Mouse (Mus musculus) kidney, postnatal 25 days (tissue): ENCODE measurements around the gene Myo15.
"Not testable (repeated sequence)": the region's sequence is repeated elsewhere in the genome, so short reads cannot be mapped to it uniquely, and the experiment has no call there.

ENCODE experiments used
- DNase-seq, 2 experiments: peaks; one replicate each; pipeline ENCODE4 v3.0.0; 2021; ENCODE audit warnings: mixed read lengths in 2 of 2

Gene Myo15

GRCm38 (mm10) chr11:60508950-60509349 lies 39.8 kb downstream of the Myo15 start:
- DNase-seq, result peak in 1 of 2 experiments; percentile 34

- no peak for DNase-seq
Measured at GRCm38 (mm10) chr11:60509500-60509899, 40.4 kb downstream of the Myo15 start.

- no peak for DNase-seq
Measured at GRCm38 (mm10) chr11:60511893-60512292, 42.8 kb downstream of the Myo15 start.

- no peak for DNase-seq
Measured at GRCm38 (mm10) chr11:60512520-60512919, 43.4 kb downstream of the Myo15 start.

GRCm38 (mm10) chr11:60514941-60515340 lies 45.8 kb downstream of the Myo15 start:
- no peak for DNase-seq

- DNase-seq, result peak in 1 of 2 experiments; percentile 42
Measured at GRCm38 (mm10) chr11:60518305-60518704, 49.2 kb downstream of the Myo15 start.

GRCm38 (mm10) chr11:60522027-60522426 lies 52.9 kb downstream of the Myo15 start:
- DNase-seq, result peak in 1 of 2 experiments; percentile 11

- DNase-seq, result peak in 1 of 2 experiments; percentile 17
Measured at GRCm38 (mm10) chr11:60522661-60523365, 53.7 kb downstream of the Myo15 start.

- peak; percentile 79 to 92 for DNase-seq
Measured at GRCm38 (mm10) chr11:60526461-60526860, 57.3 kb downstream of the Myo15 start.

GRCm38 (mm10) chr11:60535676-60536075 lies 66.5 kb downstream of the Myo15 start:
- no peak for DNase-seq

- DNase-seq, result peak; percentile 9 to 47
Measured at GRCm38 (mm10) chr11:60536180-60536858, 67.2 kb downstream of the Myo15 start, which contains the start of gene Alkbh5. Alkbh5 (plus strand) TSS chr11:60536381.

- DNase-seq, result peak; percentile 91 to 96
Measured at GRCm38 (mm10) chr11:60536859-60537467, 67.8 kb downstream of the Myo15 start.

- peak; percentile 97 to 99 for DNase-seq
Measured at GRCm38 (mm10) chr11:60537468-60538347, 68.6 kb downstream of the Myo15 start.

- DNase-seq, result peak; percentile 56 to 78
Measured at GRCm38 (mm10) chr11:60538371-60539281, 69.5 kb downstream of the Myo15 start.

- DNase-seq, result no peak
Measured at GRCm38 (mm10) chr11:60539540-60539939, 70.4 kb downstream of the Myo15 start.

- peak; percentile 62 to 72 for DNase-seq
Measured at GRCm38 (mm10) chr11:60540002-60540610, 71.0 kb downstream of the Myo15 start.

- no peak for DNase-seq
Measured at GRCm38 (mm10) chr11:60540761-60541160, 71.6 kb downstream of the Myo15 start.

- DNase-seq, result no peak
Measured at GRCm38 (mm10) chr11:60541831-60542230, 72.7 kb downstream of the Myo15 start.

- not testable (repeated sequence) for DNase-seq
Measured at GRCm38 (mm10) chr11:60543211-60543610, 74.1 kb downstream of the Myo15 start.

- DNase-seq, result no peak
Measured at GRCm38 (mm10) chr11:60545433-60545832, 76.3 kb downstream of the Myo15 start.

- no peak for DNase-seq
Measured at GRCm38 (mm10) chr11:60548112-60548511, 79.0 kb downstream of the Myo15 start.
